17 mouse cellular contexts compared by ENCODE assay signal in genomic region chr1:72992944-72993464, GRCm38 (mm10). TPM values are rescaled to one million over a fixed set of nuclear protein-coding genes. Genes with fewer than 3 reads are reported as not detected.
DNase-seq lines count a peak whose midpoint lies in the region; TF ChIP-seq lines count a peak whose summit lies in the region.
"Had no signal": no experiment of that assay in that cellular context is flagged by ENCODE, and none has a peak within 500 bp of the region (broad histone marks: within the 10 kb centered on the region; RNA-seq: fewer than 3 reads in every experiment).

No protein-coding gene starts in this region.

- peak overlapping the region; percentile 42; the same call in 1 of the 2 replicates for H3K27ac ChIP-seq in cerebellum, adult 2 months (ENCODE audit: insufficient read depth, low read length)
- H3K27ac ChIP-seq: hindbrain, embryonic 15.5 days; liver, embryonic 14.5 days had no signal

- WGBS in cerebellum, adult 2 months = 6% methylated on average over 2 of the region's 2 CpGs

- intact Hi-C loops in gastrocnemius, postnatal 36 days (cut with DNase I) = no loop called here

- H3K4me1 ChIP-seq in cerebellum, adult 2 months (ENCODE audit: control insufficient read depth, insufficient read depth, low read length) = peaks cover 7% of the 10 kb centered on the region; the same call in 1 of the 2 replicates
- H3K4me1 ChIP-seq: hindbrain, embryonic 15.5 days had no signal

- DNase-seq in gastrocnemius, adult 18-20 months (ENCODE audit: low spot score) = peak; percentile 30
- no peak for DNase-seq in gastrocnemius, postnatal 36 days
- peak; percentile 10 to 24 for DNase-seq in layer of hippocampus, postnatal 14 days (ENCODE audit: low spot score in 2 of 2)
- no peak for DNase-seq in layer of hippocampus, postnatal 25 days (ENCODE audit: extremely low spot score in 1 of 2, low spot score in 1 of 2)
- DNase-seq in cerebellum, adult 2 months = peak; percentile 86 to 95
- DNase-seq in right cerebral cortex, postnatal 10 days (ENCODE audit: low spot score in 2 of 2) = peak; percentile 40 to 43
- DNase-seq in urinary bladder, postnatal 10 days (ENCODE audit: low spot score) = no peak
- no peak for DNase-seq in Muller cell, postnatal 12 days (ENCODE audit: inconsistent ontology term)
- DNase-seq: embryo, embryonic 11 days; spleen, adult 18-20 months had no signal

- TF ChIP-seq CTCF in cerebellum, adult 2 months (IDR thresholded peaks at IDR 0.05; ENCODE audit: borderline replicate concordance, insufficient read depth, low read depth, low read length) = no peak

- TF ChIP-seq POLR2A in cerebellum, adult 2 months (IDR thresholded peaks at IDR 0.05; ENCODE audit: borderline replicate concordance, insufficient read depth, low read length) = no peak

- H3K27me3 ChIP-seq in cerebellum, adult 2 months (ENCODE audit: control insufficient read depth, insufficient read depth, low read length) = no peaks in the 10 kb centered on the region
- H3K27me3 ChIP-seq: hindbrain, embryonic 15.5 days had no signal

- H3K4me3 ChIP-seq in cerebellum, adult 2 months (replicated peaks; ENCODE audit: insufficient read depth, low read depth, low read length) = no peak overlapping the region
- H3K4me3 ChIP-seq: hindbrain, embryonic 15.5 days had no signal

RNA-seq across cellular contexts. Expression of gene Tnp1, which starts 22.7 kb away (rescaled TPM):
- not detected for total RNA-seq in gastrocnemius, adult 18-20 months (2021)
- not detected for total RNA-seq in gastrocnemius, postnatal 36 days (2021)
- not detected for total RNA-seq in layer of hippocampus, postnatal 14 days (2021)
- not detected for total RNA-seq in layer of hippocampus, postnatal 25 days (2021)
- polyA plus RNA-seq in cerebellum, adult 2 months (2012; rRNA removed) = not detected in 2 replicates
- total RNA-seq: adrenal gland, postnatal 4 days; ES-E14; midbrain, postnatal 0 days had no signal
- polyA plus RNA-seq: hindbrain, embryonic 15.5 days; kidney, embryonic 14.5 days; liver, embryonic 14.5 days; midbrain, postnatal 0 days; neural tube, embryonic 14.5 days had no signal

Comparison
In these comparisons a context has a peak if more than half of its experiments do, and no peak if none do; other contexts are left out.
1. DNase-seq: peak in gastrocnemius, adult 18-20 months (single experiment), layer of hippocampus, postnatal 14 days (2 of 2), cerebellum, adult 2 months (2 of 2) and right cerebral cortex, postnatal 10 days (2 of 2); none in gastrocnemius, postnatal 36 days (0 of 2), layer of hippocampus, postnatal 25 days (0 of 2), urinary bladder, postnatal 10 days (single experiment) and Muller cell, postnatal 12 days (single experiment).